ENCODE assay signal across 10 mouse cellular contexts in genomic region chr7:74065449-74066099, GRCm38 (mm10). TPM values are rescaled to one million over a fixed set of nuclear protein-coding genes. Genes with fewer than 3 reads are reported as not detected.
DNase-seq lines count a peak whose midpoint lies in the region.
"Had no signal": no experiment of that assay in that cellular context is flagged by ENCODE, and none has a peak within 500 bp of the region (broad histone marks: within the 10 kb centered on the region; RNA-seq: fewer than 3 reads in every experiment).

No protein-coding gene starts in this region.

- intact Hi-C loops in heart, postnatal 14 days (cut with DNase I), result no loop called here
- intact Hi-C loops in left cerebral cortex, postnatal 10 days (cut with DNase I), result no loop called here

- DNase-seq in testis, postnatal 10 days (ENCODE audit: low spot score), result peak; percentile 43
- no peak for DNase-seq in testis, postnatal 14 days (ENCODE audit: low spot score)
- DNase-seq in heart, postnatal 14 days, result peak; percentile 33 to 39
- DNase-seq in kidney, postnatal 4 days, result peak; percentile 75 to 83
- peak; percentile 24 for DNase-seq in skeletal muscle tissue, adult 2 months (ENCODE audit: low read depth, low spot score)
- DNase-seq in left cerebral cortex, postnatal 10 days (ENCODE audit: extremely low spot score in 1 of 2, low spot score in 2 of 2), result no peak
- DNase-seq in cerebellum, postnatal 36 days, result no peak
- no peak for DNase-seq in frontal cortex, postnatal 14 days (ENCODE audit: low spot score in 2 of 2)
- DNase-seq: adrenal gland, adult 8-10 months; cerebellum, adult 18-20 months had no signal

RNA-seq across cellular contexts. Expression of gene St8sia2, which starts 52.1 kb away (rescaled TPM):
- 1 to 10 TPM in 1 of 2 experiments, under 1 TPM in 1; 0.68 to 1.0 TPM for total RNA-seq in heart, postnatal 14 days (2021)
- 10 to 100 TPM; 11.0 to 18.0 TPM for total RNA-seq in left cerebral cortex, postnatal 10 days (2021)

Comparison
In these comparisons a context has a peak if more than half of its experiments do, and no peak if none do; other contexts are left out.
1. DNase-seq: peak in testis, postnatal 10 days (single experiment), heart, postnatal 14 days (2 of 2), kidney, postnatal 4 days (2 of 2) and skeletal muscle tissue, adult 2 months (single experiment); none in testis, postnatal 14 days (single experiment), left cerebral cortex, postnatal 10 days (0 of 2), cerebellum, postnatal 36 days (0 of 2) and frontal cortex, postnatal 14 days (0 of 2).
2. RNA of gene St8sia2, which starts 52.1 kb away (total RNA-seq): 11.0 to 18.0 TPM in left cerebral cortex, postnatal 10 days; 0.68 to 1.0 TPM in heart, postnatal 14 days; every median in the first group is over 4 times any median in the second.